ENCODE assay signal across 20 mouse cellular contexts in genomic region chr1:66401902-66402301, GRCm38 (mm10).
DNase-seq lines count a peak whose midpoint lies in the region; ATAC-seq and TF ChIP-seq lines count a peak whose summit lies in the region.
"Had no signal": no experiment of that assay in that cellular context is flagged by ENCODE, and none has a peak within 500 bp of the region (broad histone marks: within the 10 kb centered on the region; RNA-seq: fewer than 3 reads in every experiment).

No protein-coding gene starts in this region.

- H3K4me2 ChIP-seq in neural tube, embryonic 15.5 days = no peak overlapping the region
- no peak overlapping the region for H3K4me2 ChIP-seq in forebrain, postnatal 0 days (ENCODE audit: low read depth)
- no peak overlapping the region for H3K4me2 ChIP-seq in midbrain, embryonic 13.5 days (replicated peaks)
- H3K4me2 ChIP-seq: heart, embryonic 12.5 days; kidney, embryonic 15.5 days; limb, embryonic 13.5 days; liver, embryonic 15.5 days had no signal

- ATAC-seq in neural tube, embryonic 15.5 days (ENCODE audit: low FRiP score) = no peak
- ATAC-seq in forebrain, postnatal 0 days = peak; percentile 57
- peak; percentile 82 for ATAC-seq in midbrain, embryonic 13.5 days
- ATAC-seq: CD4-positive, CD25-positive, alpha-beta regulatory T cell, adult 4 months; intestine, embryonic 16.5 days; lung, postnatal 0 days had no signal

- no peak for TF ChIP-seq CTCF in forebrain, postnatal 0 days (IDR thresholded peaks at IDR 0.05; ENCODE audit: low read depth)

- H3K36me3 ChIP-seq in neural tube, embryonic 15.5 days = peaks cover 42% of the 10 kb centered on the region
- H3K36me3 ChIP-seq in forebrain, postnatal 0 days (ENCODE audit: insufficient read depth) = peaks cover 42% of the 10 kb centered on the region
- peaks cover 46% of the 10 kb centered on the region for H3K36me3 ChIP-seq in midbrain, embryonic 13.5 days
- H3K36me3 ChIP-seq: G1E; heart, embryonic 12.5 days; kidney, embryonic 15.5 days; liver, embryonic 15.5 days had no signal

- 24% methylated on average over 9 of the region's 9 CpGs for WGBS in neural tube, embryonic 15.5 days
- 19% methylated on average over 9 of the region's 9 CpGs for WGBS in forebrain, postnatal 0 days
- 14% methylated on average over 9 of the region's 9 CpGs for WGBS in midbrain, embryonic 13.5 days

- H3K9ac ChIP-seq in neural tube, embryonic 15.5 days (replicated peaks) = no peak overlapping the region
- no peak overlapping the region for H3K9ac ChIP-seq in forebrain, postnatal 0 days
- no peak overlapping the region for H3K9ac ChIP-seq in midbrain, embryonic 13.5 days (replicated peaks)
- H3K9ac ChIP-seq: heart, embryonic 12.5 days; kidney, embryonic 15.5 days; limb, embryonic 13.5 days; liver, embryonic 15.5 days had no signal

- H3K4me3 ChIP-seq in neural tube, embryonic 15.5 days (replicated peaks) = no peak overlapping the region
- H3K4me3 ChIP-seq in forebrain, postnatal 0 days (ENCODE audit: low read depth, low read length) = no peak overlapping the region
- H3K4me3 ChIP-seq in midbrain, embryonic 13.5 days (replicated peaks) = no peak overlapping the region
- H3K4me3 ChIP-seq: erythroblast, embryonic 14.5 days; heart, embryonic 12.5 days; kidney, embryonic 15.5 days; limb, embryonic 13.5 days; liver, embryonic 15.5 days; megakaryocyte, embryonic 14.5 days had no signal

- no peaks in the 10 kb centered on the region for H3K27me3 ChIP-seq in neural tube, embryonic 15.5 days (replicated peaks)
- no peaks in the 10 kb centered on the region for H3K27me3 ChIP-seq in forebrain, postnatal 0 days (ENCODE audit: insufficient read depth, low read length)
- H3K27me3 ChIP-seq in midbrain, embryonic 13.5 days = no peaks in the 10 kb centered on the region
- H3K27me3 ChIP-seq: heart, embryonic 12.5 days; kidney, embryonic 15.5 days; limb, embryonic 13.5 days; liver, embryonic 15.5 days; megakaryocyte, embryonic 14.5 days had no signal

- no peaks in the 10 kb centered on the region for H3K9me3 ChIP-seq in neural tube, embryonic 15.5 days (replicated peaks)
- no peaks in the 10 kb centered on the region for H3K9me3 ChIP-seq in forebrain, postnatal 0 days (ENCODE audit: low read length)
- no peaks in the 10 kb centered on the region for H3K9me3 ChIP-seq in midbrain, embryonic 13.5 days
- H3K9me3 ChIP-seq: G1E; heart, embryonic 12.5 days; kidney, embryonic 15.5 days; limb, embryonic 13.5 days; liver, embryonic 15.5 days had no signal

- 0 out of 2 replicates have a peak overlapping the region, but pooled peaks have one; percentile 8 for H3K27ac ChIP-seq in neural tube, embryonic 15.5 days (replicated peaks)
- H3K27ac ChIP-seq in forebrain, postnatal 0 days (ENCODE audit: low read depth, low read length) = no peak overlapping the region
- no peak overlapping the region for H3K27ac ChIP-seq in midbrain, embryonic 13.5 days
- H3K27ac ChIP-seq: kidney, embryonic 15.5 days; limb, embryonic 13.5 days; liver, embryonic 15.5 days had no signal

- no peak for DNase-seq in neural tube, embryonic 10.5 days (ENCODE audit: extremely low spot score, low spot score)
- DNase-seq in forebrain, postnatal 0 days = no peak
- DNase-seq in kidney, postnatal 25 days = no peak
- DNase-seq in B cell, adult 2 months = no peak
- DNase-seq in adrenal gland, adult 8-10 months = no peak
- DNase-seq: cerebellum, adult 11-12 months; cerebellum, postnatal 36 days; thymus, postnatal 25 days had no signal

- H3K4me1 ChIP-seq in neural tube, embryonic 15.5 days = no peaks in the 10 kb centered on the region
- H3K4me1 ChIP-seq in forebrain, postnatal 0 days (ENCODE audit: insufficient read depth) = no peaks in the 10 kb centered on the region
- H3K4me1 ChIP-seq in midbrain, embryonic 13.5 days (replicated peaks) = peaks cover 14% of the 10 kb centered on the region
- H3K4me1 ChIP-seq: heart, embryonic 12.5 days; kidney, embryonic 15.5 days; limb, embryonic 13.5 days; liver, embryonic 15.5 days; megakaryocyte, embryonic 14.5 days had no signal
